Mouse (Mus musculus): ENCODE results near the gene Slco1a5. TPM values are rescaled to one million over a fixed set of nuclear protein-coding genes. Genes with fewer than 3 reads are reported as not detected.

The Slco1a5 gene
- polyA plus RNA-seq, 1 experiment from 2014 or later = 0.09 TPM

DNA sequence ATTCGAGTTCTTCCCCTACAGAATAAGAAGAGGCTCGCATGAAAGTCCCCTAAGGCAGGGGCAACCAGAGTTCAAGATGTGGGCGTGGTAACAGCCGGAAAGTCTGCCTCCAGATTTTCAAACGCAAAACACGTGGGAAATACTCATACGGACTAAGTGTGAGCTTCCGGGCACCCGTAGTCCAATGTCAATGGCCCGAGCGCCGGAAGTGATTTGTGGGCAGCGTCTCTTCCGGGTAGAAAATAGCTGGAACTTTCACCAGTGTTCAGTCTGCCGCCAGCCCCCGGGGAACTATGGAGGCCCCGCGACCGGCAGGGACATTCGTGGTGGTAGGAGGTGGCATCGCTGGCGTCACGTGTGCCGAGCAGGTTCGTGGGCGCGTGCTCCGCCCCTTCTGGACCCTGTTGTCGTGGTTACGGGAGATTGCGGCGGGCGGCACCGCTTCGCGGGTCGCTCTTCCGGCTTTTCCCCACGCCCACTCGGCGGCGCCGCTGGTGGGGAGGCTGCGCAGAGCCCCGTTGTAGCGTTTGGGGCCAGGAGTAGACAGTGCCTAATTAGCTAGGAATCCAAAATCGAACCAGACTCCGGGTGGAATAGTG lies 22.8 kb upstream of the Slco1a5 start, which contains the start of gene Pyroxd1:
Gene Pyroxd1 (plus strand): TSS at position 215 of the 599 bp plus-strand sequence.
- Histone ChIP-seq H3K4me1 (replicated peaks; ENCODE audit: insufficient read depth, low read length) (peaks cover 9% of the 10 kb centered on the region), H3K36me3 (ENCODE audit: insufficient read depth, low read length) (peaks cover 9% of the 10 kb centered on the region; the same call in 1 of the 2 replicates), H3K9me3 (replicated peaks; ENCODE audit: low read length) (no peaks in the 10 kb centered on the region), H3K27ac (peak within 1 kb of the TSS; percentile 80), H3K4me3 (replicated peaks; ENCODE audit: low read depth, low read length) (peak within 1 kb of the TSS; percentile 73), H3K9ac (ENCODE audit: low read depth, low read length) (peak within 1 kb of the TSS; percentile 70), H3K27me3 (ENCODE audit: insufficient read depth, low read length) (no peaks in the 10 kb centered on the region), H3K4me2 (ENCODE audit: low read length) (peak within 1 kb of the TSS; percentile 70)
- DNase-seq (ENCODE audit: low spot score) (peak; percentile 95), ATAC-seq (replicated peaks; ENCODE audit: low FRiP score, low read depth) (peak; percentile 88)
- under 1% methylated on average over 48 of the region's 48 CpGs for WGBS
- TF ChIP-seq CTCF (IDR thresholded peaks at IDR 0.05; ENCODE audit: low read depth) = no peak

DNA sequence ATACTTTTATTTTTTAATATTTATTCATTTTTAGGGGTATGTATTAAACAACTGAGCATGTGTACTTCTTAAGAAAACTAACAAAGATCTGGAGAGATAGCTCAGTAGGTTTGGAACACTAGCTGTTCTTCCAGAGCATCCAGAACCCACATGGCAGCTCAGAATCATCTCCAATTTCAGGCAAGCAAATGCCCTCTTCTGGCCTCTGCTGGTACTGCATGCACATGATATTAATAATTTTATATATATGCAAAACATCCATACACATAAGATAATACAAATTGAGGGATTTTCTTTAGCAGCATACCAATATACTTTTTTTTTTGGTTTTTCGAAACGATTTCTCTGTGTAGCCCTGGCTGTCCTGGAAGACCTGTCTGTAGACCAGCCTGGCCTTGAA lies 20.8 kb upstream of the Slco1a5 start:
- Histone ChIP-seq H3K4me1 (replicated peaks; ENCODE audit: insufficient read depth, low read length) (peaks cover 9% of the 10 kb centered on the region), H3K9ac (ENCODE audit: low read depth, low read length) (no peak overlapping the region), H3K27me3 (ENCODE audit: insufficient read depth, low read length) (no peaks in the 10 kb centered on the region), H3K9me3 (replicated peaks; ENCODE audit: low read length) (no peaks in the 10 kb centered on the region), H3K36me3 (ENCODE audit: insufficient read depth, low read length) (0 out of 2 replicates have a peak, but pooled peaks cover 1% of the 10 kb centered on the region), H3K4me2 (ENCODE audit: low read length) (no peak overlapping the region), H3K27ac (no peak overlapping the region), H3K4me3 (replicated peaks; ENCODE audit: low read depth, low read length) (no peak overlapping the region)
- TF ChIP-seq CTCF (IDR thresholded peaks at IDR 0.05; ENCODE audit: low read depth) = peak; percentile 77
- ATAC-seq (replicated peaks; ENCODE audit: low FRiP score, low read depth) = no peak
- 72% methylated on average over 2 of the region's 2 CpGs for WGBS
- DNase-seq (ENCODE audit: low spot score) = peak; percentile 44

DNA sequence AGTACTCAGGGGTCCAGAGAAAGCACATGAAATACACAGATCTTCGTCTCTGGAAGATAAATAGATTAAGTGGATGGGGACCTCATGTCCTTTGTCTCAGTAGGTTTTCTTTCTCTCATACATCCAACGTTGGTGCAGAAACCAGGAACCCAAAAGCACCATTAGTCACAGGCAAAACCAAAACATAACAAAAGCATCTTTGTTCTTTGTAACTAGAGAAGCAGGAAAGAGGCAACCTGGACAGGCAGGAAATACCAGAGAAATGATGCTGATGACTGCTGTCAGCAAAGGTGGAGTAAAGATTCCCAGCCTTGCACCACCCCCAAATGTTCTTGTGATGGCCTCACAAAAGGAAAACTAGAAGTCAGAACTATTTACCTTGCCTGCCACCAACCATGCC lies 16.8 kb upstream of the Slco1a5 start:
- no peaks in the 10 kb centered on the region for H3K27me3 ChIP-seq (ENCODE audit: insufficient read depth, low read length)
- no peak overlapping the region for H3K9ac ChIP-seq (ENCODE audit: low read depth, low read length)
- no peak for TF ChIP-seq CTCF (IDR thresholded peaks at IDR 0.05; ENCODE audit: low read depth)
- 33% methylated on average over 2 of the region's 2 CpGs for WGBS
- no peak overlapping the region for H3K27ac ChIP-seq
- H3K36me3 ChIP-seq (ENCODE audit: insufficient read depth, low read length) = no peaks in the 10 kb centered on the region
- H3K4me1 ChIP-seq (replicated peaks; ENCODE audit: insufficient read depth, low read length) = no peaks in the 10 kb centered on the region
- no peaks in the 10 kb centered on the region for H3K9me3 ChIP-seq (replicated peaks; ENCODE audit: low read length)
- DNase-seq (ENCODE audit: low spot score) (no peak), ATAC-seq (replicated peaks; ENCODE audit: low FRiP score, low read depth) (no peak)
- H3K4me2 ChIP-seq (ENCODE audit: low read length) = no peak overlapping the region
- H3K4me3 ChIP-seq (replicated peaks; ENCODE audit: low read depth, low read length) = no peak overlapping the region

DNA sequence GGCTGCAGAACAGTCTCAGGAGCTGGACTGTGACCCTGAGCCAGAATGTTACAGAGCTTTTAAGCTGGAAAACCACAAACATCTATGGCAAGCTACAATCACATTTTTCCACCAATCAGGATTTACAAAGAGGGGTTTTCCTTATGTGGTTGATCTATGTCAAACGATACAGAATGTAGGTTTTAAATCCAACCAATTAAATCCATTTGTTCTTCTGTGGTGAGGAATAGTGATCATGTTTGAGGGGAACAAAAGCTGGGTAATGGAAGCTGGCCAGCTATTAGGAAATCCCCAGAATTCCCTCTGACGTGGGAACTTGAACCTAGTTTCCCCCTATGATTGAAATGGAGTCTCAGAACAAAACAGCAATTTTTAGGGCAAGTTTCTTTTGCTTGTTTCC lies 16.2 kb upstream of the Slco1a5 start:
- 73% methylated on average over 2 of the region's 2 CpGs for WGBS
- TF ChIP-seq CTCF (IDR thresholded peaks at IDR 0.05; ENCODE audit: low read depth) = no peak
- DNase-seq (ENCODE audit: low spot score) = no peak

GRCm38 (mm10) chr6:142329201-142329600 lies 6.4 kb upstream of the Slco1a5 start:
- TF ChIP-seq CTCF (IDR thresholded peaks at IDR 0.05; ENCODE audit: low read depth) = no peak
- no peaks in the 10 kb centered on the region for H3K36me3 ChIP-seq (ENCODE audit: insufficient read depth, low read length)
- no peaks in the 10 kb centered on the region for H3K4me1 ChIP-seq (replicated peaks; ENCODE audit: insufficient read depth, low read length)
- WGBS = 53% methylated on average over 1 of the region's 1 CpGs
- no peak for DNase-seq (ENCODE audit: low spot score)
- no peaks in the 10 kb centered on the region for H3K9me3 ChIP-seq (replicated peaks; ENCODE audit: low read length)
- H3K9ac ChIP-seq (ENCODE audit: low read depth, low read length) = no peak overlapping the region
- no peaks in the 10 kb centered on the region for H3K27me3 ChIP-seq (ENCODE audit: insufficient read depth, low read length)
- no peak overlapping the region for H3K4me2 ChIP-seq (ENCODE audit: low read length)
- H3K27ac ChIP-seq = no peak overlapping the region
- ATAC-seq (replicated peaks; ENCODE audit: low FRiP score, low read depth) = no peak
- no peak overlapping the region for H3K4me3 ChIP-seq (replicated peaks; ENCODE audit: low read depth, low read length)

More for the DNA sequence above, 16.2 kb upstream of the Slco1a5 start:
- H3K4me3 ChIP-seq (replicated peaks; ENCODE audit: low read depth, low read length) = no peak overlapping the region
- no peak overlapping the region for H3K27ac ChIP-seq
- H3K4me2 ChIP-seq (ENCODE audit: low read length) = no peak overlapping the region
- H3K36me3 ChIP-seq (ENCODE audit: insufficient read depth, low read length) = no peaks in the 10 kb centered on the region
- H3K27me3 ChIP-seq (ENCODE audit: insufficient read depth, low read length) = no peaks in the 10 kb centered on the region
- H3K9me3 ChIP-seq (replicated peaks; ENCODE audit: low read length) = no peaks in the 10 kb centered on the region
- no peak overlapping the region for H3K9ac ChIP-seq (ENCODE audit: low read depth, low read length)
- no peaks in the 10 kb centered on the region for H3K4me1 ChIP-seq (replicated peaks; ENCODE audit: insufficient read depth, low read length)
- ATAC-seq (replicated peaks; ENCODE audit: low FRiP score, low read depth) = no peak

DNA sequence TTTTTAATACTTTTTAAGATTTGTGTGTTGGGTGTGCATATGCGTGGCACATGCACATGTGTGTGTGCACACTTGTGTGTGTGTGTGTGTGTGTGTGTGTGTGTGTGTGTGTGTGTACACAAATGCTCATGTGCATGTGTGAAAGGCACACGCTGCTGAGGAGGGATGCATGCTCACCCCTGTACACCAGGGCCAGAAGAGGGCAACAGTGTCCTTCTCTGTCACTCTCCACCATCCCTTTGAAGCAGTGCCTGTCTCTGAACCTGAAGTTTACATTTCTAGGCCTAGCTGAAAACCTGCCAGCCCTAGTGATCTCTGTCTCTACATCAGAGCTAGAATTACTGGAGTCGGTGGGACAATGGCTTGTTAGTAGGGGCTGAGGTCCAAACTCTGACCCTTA lies 3.8 kb upstream of the Slco1a5 start:
- no peaks in the 10 kb centered on the region for H3K27me3 ChIP-seq (ENCODE audit: insufficient read depth, low read length)
- no peaks in the 10 kb centered on the region for H3K9me3 ChIP-seq (replicated peaks; ENCODE audit: low read length)
- no peak overlapping the region for H3K4me3 ChIP-seq (replicated peaks; ENCODE audit: low read depth, low read length)
- H3K27ac ChIP-seq = no peak overlapping the region
- H3K9ac ChIP-seq (ENCODE audit: low read depth, low read length) = no peak overlapping the region
- ATAC-seq (replicated peaks; ENCODE audit: low FRiP score, low read depth) = no peak
- H3K36me3 ChIP-seq (ENCODE audit: insufficient read depth, low read length) = no peaks in the 10 kb centered on the region
- no peak for DNase-seq (ENCODE audit: low spot score)
- no peaks in the 10 kb centered on the region for H3K4me1 ChIP-seq (replicated peaks; ENCODE audit: insufficient read depth, low read length)
- 63% methylated on average over 3 of the region's 3 CpGs for WGBS
- no peak overlapping the region for H3K4me2 ChIP-seq (ENCODE audit: low read length)
- peak; percentile 17; the same call in 1 of the 2 replicates for TF ChIP-seq CTCF (IDR thresholded peaks at IDR 0.05; ENCODE audit: low read depth)

DNA sequence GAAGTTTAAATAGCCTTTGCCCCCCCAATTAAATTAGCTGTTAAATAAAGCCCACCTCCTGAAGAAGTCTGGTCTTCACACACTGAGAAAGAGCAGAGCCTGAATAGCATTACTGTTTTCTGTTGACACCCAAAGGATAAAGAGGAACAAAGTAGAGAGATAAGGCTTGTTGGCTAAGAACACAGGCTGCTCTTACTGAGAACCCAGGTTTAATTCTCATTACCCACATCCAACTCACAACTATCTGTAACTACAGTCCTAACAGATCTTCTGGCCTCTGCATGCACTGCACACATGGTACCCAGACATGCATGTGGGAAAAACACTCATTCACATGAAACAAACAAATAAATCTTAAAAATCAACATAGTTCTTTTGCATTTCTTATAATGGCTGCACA lies 5.7 kb downstream of the Slco1a5 start:
- DNase-seq (ENCODE audit: low spot score) (no peak), ATAC-seq (replicated peaks; ENCODE audit: low FRiP score, low read depth) (no peak)
- TF ChIP-seq CTCF (IDR thresholded peaks at IDR 0.05; ENCODE audit: low read depth) = no peak
- H3K9me3 ChIP-seq (replicated peaks; ENCODE audit: low read length) = no peaks in the 10 kb centered on the region
- H3K4me3 ChIP-seq (replicated peaks; ENCODE audit: low read depth, low read length) = no peak overlapping the region
- H3K27me3 ChIP-seq (ENCODE audit: insufficient read depth, low read length) = no peaks in the 10 kb centered on the region
- no peak overlapping the region for H3K9ac ChIP-seq (ENCODE audit: low read depth, low read length)
- H3K27ac ChIP-seq = no peak overlapping the region
- no peak overlapping the region for H3K4me2 ChIP-seq (ENCODE audit: low read length)
- no peaks in the 10 kb centered on the region for H3K4me1 ChIP-seq (replicated peaks; ENCODE audit: insufficient read depth, low read length)
- H3K36me3 ChIP-seq (ENCODE audit: insufficient read depth, low read length) = no peaks in the 10 kb centered on the region

Data from kidney, postnatal 0 days (tissue).